Mouse (Mus musculus): ENCODE data around the gene Rps18.

Rps18 gene

DNA sequence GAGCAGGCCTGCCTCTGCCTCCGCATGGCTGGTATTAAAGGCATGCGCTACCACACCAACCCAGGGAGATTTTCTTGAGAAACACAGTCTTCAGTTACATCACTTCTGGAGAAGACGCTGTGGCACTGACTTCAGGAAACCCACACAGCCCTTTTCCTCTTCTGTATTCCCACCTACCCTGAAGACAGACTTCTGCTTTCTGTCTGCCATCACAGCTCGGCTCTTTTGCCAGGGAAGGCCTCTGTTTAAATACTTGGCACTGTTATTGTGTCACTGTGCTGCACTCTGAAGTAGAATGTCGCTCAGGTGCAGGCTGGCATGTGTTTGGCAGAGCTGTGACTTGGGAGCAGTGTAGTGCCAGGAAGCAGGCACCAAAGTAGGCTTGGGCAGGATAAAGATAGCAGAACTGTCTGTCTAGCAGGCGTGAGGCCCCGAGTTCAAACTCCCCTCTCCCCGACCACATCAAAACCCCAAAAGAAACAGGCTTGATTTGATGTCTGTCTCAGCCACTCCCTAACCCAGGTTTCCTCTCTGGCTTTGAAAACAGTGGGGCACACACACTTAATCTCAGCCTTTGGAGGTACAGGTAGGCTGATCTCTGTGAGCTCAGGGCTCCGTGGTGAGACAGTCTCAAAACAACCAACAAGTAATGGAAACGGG lies 8.2 kb downstream of the Rps18 start:
- no peak for DNase-seq (ENCODE audit: low read depth, low spot score)

DNA sequence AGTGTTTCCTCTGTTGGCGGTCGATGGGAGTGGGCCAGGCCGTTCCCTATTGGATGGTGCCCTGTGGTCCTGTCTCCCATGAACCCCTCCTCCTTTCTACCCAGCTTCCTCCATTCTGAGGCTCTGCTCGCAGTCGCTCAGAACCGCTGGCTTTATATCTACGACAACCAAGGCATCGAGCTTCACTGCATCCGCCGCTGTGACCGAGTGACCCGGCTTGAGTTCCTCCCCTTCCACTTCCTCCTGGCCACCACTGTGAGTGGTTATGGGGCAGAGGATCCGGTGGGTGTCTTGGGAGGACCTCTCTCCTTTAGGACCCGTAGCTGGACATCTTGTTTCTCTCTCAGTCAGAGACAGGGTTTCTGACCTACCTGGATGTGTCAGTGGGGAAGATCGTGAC lies 12.3 kb downstream of the Rps18 start:
- no peak for DNase-seq (ENCODE audit: low read depth, low spot score)

DNA sequence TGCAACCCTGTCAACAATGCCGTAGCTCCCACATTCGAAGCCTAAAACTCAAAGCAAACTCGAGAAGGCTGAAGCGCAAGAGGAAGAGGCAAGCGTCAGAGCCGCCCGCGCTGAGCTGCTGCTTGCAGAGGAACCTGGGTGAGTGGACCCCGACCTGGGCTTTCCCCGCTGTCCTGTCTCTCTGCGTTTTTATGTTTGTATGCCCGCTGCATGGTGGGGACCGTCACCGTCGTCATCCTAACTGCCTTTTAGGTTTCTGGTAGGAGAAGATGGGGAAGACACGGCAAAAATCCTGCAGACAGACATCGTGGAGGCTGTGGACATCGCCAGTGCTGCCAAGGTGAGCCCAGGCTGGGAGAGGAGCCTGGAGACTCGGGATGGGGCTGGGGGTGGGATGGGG lies 14.4 kb downstream of the Rps18 start:
- no peak for DNase-seq (ENCODE audit: low read depth, low spot score)

- DNase-seq (ENCODE audit: low read depth, low spot score), result no peak
Observed at GRCm38 (mm10) chr17:33940981-33941380, 14.8 kb downstream of the Rps18 start.

DNA sequence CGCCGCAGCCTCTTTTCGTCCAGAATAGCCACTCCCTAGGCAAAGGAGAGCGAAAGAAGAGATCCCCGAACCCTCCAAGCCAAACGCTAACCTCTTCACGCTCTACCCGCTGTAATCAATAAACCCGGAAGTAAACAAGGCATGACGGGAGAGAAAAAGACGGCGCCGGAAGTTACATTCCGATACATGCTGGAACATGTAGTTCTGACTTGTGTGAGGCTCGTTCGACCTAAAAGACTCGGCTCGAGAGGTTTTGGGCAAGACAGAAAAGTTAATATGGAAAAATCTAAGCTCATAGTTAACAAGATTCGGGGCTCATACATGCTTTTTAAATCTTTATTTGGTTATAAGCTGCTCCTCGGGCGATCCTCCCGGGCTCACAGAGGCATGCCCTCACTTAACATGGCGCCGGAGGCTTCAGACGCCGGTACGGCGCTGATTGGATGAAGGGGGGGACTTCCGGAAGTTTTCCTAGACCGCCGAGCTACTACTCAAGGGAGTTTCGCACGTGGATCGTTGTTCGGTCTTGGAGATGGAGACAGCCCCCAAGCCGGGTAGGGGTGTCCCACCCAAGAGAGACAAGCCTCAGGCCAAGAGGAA lies 15.5 kb downstream of the Rps18 start, which contains the start of the genes Pfdn6 and Wdr46:
Gene Pfdn6 (minus strand): TSS at position 138 of the 600 bp plus-strand sequence.
Gene Wdr46 (plus strand): TSS at position 455 of the 600 bp plus-strand sequence.
- peak; percentile 83 for DNase-seq (ENCODE audit: low read depth, low spot score)

DNA sequence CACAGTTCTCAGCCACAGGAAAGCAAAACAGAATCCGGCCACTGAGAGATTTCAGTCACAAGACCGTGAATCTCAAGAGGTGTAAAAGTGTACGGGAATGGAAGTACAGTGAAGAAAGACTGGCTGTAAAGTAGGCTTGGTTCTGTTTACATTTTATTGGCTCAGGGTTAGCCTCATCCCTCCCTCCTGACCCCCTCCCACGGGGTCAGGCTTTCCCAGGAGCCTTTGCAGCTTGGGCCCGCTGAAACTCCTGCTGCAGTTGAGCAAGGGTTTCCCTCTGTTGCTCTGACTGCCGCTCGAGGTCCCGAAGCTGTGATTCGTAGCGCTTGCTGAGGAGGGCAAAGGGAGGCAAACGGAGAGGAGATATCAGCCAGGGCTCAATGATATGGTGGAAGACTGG lies 17.0 kb downstream of the Rps18 start:
- no peak for DNase-seq (ENCODE audit: low read depth, low spot score)

DNA sequence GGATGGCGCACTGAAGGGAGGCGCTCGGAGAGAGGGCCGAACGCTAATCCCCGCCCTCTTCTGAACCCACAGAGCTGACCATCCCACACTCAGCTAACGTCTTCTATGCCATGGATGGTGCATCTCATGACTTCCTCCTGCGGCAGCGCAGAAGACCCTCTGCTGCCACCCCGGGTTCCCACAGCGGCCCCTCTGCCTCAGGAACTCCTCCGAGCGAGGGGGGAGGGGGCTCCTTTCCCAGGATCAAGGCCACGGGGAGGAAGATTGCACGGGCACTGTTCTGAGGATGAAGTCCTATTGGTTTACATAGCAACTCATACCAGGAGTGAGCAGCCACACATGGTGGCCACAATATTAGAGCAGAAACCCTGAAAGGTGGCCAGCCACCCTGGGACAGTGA lies 18.8 kb downstream of the Rps18 start:
- DNase-seq (ENCODE audit: low read depth, low spot score), result no peak

GRCm38 (mm10) chr17:33935422-33936055 lies 20.3 kb downstream of the Rps18 start:
- DNase-seq (ENCODE audit: low read depth, low spot score), result no peak

- DNase-seq (ENCODE audit: low read depth, low spot score), result no peak
Observed at GRCm38 (mm10) chr17:33932970-33933369, 22.8 kb downstream of the Rps18 start.

- DNase-seq (ENCODE audit: low read depth, low spot score), result no peak
Observed at GRCm38 (mm10) chr17:33932448-33932847, 23.4 kb downstream of the Rps18 start.

GRCm38 (mm10) chr17:33931947-33932346 lies 23.9 kb downstream of the Rps18 start:
- DNase-seq (ENCODE audit: low read depth, low spot score), result no peak

- no peak for DNase-seq (ENCODE audit: low read depth, low spot score)
Observed at GRCm38 (mm10) chr17:33931159-33931866, 24.5 kb downstream of the Rps18 start.

GRCm38 (mm10) chr17:33930280-33931158 lies 25.3 kb downstream of the Rps18 start:
- no peak for DNase-seq (ENCODE audit: low read depth, low spot score)

DNA sequence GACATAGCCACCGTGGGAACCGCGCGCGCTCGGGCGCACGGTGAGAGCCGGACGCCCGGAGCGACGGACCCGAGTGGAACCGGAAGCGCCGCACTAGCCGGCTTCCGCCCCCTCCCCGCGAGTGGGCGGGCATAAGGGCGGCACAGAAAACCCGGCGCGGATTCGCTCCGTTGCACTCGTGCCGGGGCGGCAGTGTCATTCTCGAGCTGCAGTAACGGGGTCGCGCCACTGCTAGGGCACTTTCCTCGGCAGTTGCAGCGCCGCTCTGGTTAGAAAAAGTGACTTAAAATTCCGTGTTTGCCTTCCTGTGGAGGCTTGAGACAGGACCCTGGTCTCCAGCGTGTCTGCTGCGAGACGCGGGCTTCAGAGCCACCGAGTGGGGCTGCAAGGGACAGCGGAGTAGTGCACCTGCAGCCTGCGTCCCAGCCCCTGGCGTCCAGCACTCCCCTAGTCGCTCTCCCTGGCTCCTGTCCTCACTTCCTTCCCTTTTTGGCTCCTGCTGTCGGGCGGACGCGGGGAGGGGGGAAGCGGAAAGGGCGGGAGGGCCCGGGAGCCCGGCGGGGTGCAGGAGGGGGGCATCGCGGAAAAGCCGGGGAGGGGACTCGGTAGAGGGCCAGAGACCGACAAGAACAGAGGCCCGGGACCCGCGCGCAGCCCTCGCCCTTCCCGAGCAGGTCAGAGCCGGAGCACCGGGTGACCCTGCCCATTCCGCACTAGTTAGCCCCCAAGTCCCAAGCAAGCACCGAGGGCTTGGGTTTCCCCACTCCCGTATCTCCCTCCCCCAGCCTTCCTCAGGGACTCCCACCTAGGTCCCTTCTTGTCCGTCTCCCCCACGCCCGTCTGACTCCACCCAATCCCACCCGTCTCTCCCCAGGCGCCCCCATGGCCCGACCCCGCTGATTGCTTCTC lies 26.2 kb downstream of the Rps18 start, which contains the start of gene Rgl2:
Gene Rgl2 (plus strand): TSS at position 173 of the 909 bp plus-strand sequence.
- peak; percentile 87 for DNase-seq (ENCODE audit: low read depth, low spot score)

GRCm38 (mm10) chr17:33928251-33928947 lies 27.4 kb downstream of the Rps18 start:
- no peak for DNase-seq (ENCODE audit: low read depth, low spot score)

GRCm38 (mm10) chr17:33926207-33926932 lies 29.4 kb downstream of the Rps18 start:
- no peak for DNase-seq (ENCODE audit: low read depth, low spot score)

- no peak for DNase-seq (ENCODE audit: low read depth, low spot score)
Observed at GRCm38 (mm10) chr17:33925406-33926116, 30.2 kb downstream of the Rps18 start.

All from embryo, embryonic 11.5 days (tissue).